Mouse (Mus musculus) CH12.LX (cell line): ENCODE measurements at regions not wholly inside any gene's neighbourhood (a gene's known extent, or its start where the extent isn't known, plus 50 kb on each side); places are given as distances from the start of the nearest gene placed in this dataset.

Experiments used
- DNase-seq: peaks from one replicate; pipeline ENCODE4 v3.0.0-alpha.2; 2013; ENCODE audit errors: extremely low read depth
- H3K27ac ChIP-seq: 2 replicates; pipeline ENCODE4 v1.5.1; 2012; ENCODE audit warnings: low read depth, mild to moderate bottlenecking, control low read depth, moderate library complexity; ENCODE audit not compliant: insufficient read depth
- H3K27me3 ChIP-seq: replicated peaks from 2 replicates; pipeline ENCODE3; 2012; ENCODE audit warnings: inconsistent platforms
- H3K36me3 ChIP-seq, 2 experiments: replicated peaks in 1 of 2; 2 replicates each; pipeline versions ENCODE3 to v1.6.1; 2012; ENCODE audit warnings: inconsistent platforms in 1 of 2, low read length in 1 of 2, mild to moderate bottlenecking in 1 of 2, mixed read lengths in 1 of 2, moderate library complexity in 1 of 2; ENCODE audit not compliant: control insufficient read depth in 1 of 2, insufficient read depth in 1 of 2
- H3K4me1 ChIP-seq, 2 experiments: 2 replicates each; pipeline ENCODE4 v1.6.1; 2012; ENCODE audit warnings: inconsistent platforms in 1 of 2, moderate library complexity in 1 of 2; ENCODE audit not compliant: insufficient read depth in 2 of 2, control insufficient read depth in 1 of 2
- H3K4me2 ChIP-seq: 2 replicates; pipeline ENCODE4 v1.6.1; 2012; ENCODE audit warnings: low read depth, mild to moderate bottlenecking, control low read depth; ENCODE audit not compliant: poor library complexity, insufficient read depth, severe bottlenecking
- H3K4me3 ChIP-seq, 3 experiments: fragments of 150-350 bp in 1 of 3; sonication (generic) in 1 of 3; replicated peaks in 1 of 3; 2 replicates each; pipeline versions ENCODE3 to v1.5.1; 2011 to 2012; ENCODE audit warnings: low read depth in 2 of 3, low read length in 2 of 3, mild to moderate bottlenecking in 2 of 3, moderate library complexity in 2 of 3, control low read depth in 1 of 3, improper control_type of control experiment in 1 of 3, inconsistent platforms in 1 of 3, mixed read lengths in 1 of 3; ENCODE audit not compliant: poor library complexity in 1 of 3
- H3K79me2 ChIP-seq: replicated peaks from 2 replicates; pipeline ENCODE4 v1.6.1; 2012; ENCODE audit warnings: mild to moderate bottlenecking, moderate library complexity; ENCODE audit not compliant: control insufficient read depth, poor library complexity, insufficient read depth, severe bottlenecking; ENCODE audit errors: extremely low read depth
- H3K9ac ChIP-seq: 2 replicates; pipeline ENCODE4 v1.6.1; 2012; ENCODE audit warnings: low read depth, mild to moderate bottlenecking, control low read depth, moderate library complexity; ENCODE audit not compliant: insufficient read depth
- H3K9me3 ChIP-seq: replicated peaks from 2 replicates; pipeline ENCODE3; 2012; ENCODE audit warnings: low read length, inconsistent platforms, mixed read lengths
- BHLHE40 ChIP-seq: IDR thresholded peaks from 2 replicates; pipeline ENCODE4 v1.6.1; 2011; ENCODE audit warnings: mild to moderate bottlenecking, low read depth, low read length, improper control_type of control experiment
- CHD1 ChIP-seq: IDR thresholded peaks from 2 replicates; pipeline ENCODE4 v1.6.1; 2012; ENCODE audit warnings: low read depth, low read length, improper control_type of control experiment, inconsistent platforms
- CHD2 ChIP-seq: IDR thresholded peaks from 2 replicates; pipeline ENCODE4 v1.6.1; 2011; ENCODE audit warnings: low read length, improper control_type of control experiment
- E2F4 ChIP-seq: IDR thresholded peaks from 2 replicates; pipeline ENCODE4 v1.6.1; 2011; ENCODE audit warnings: low read depth, low read length, improper control_type of control experiment; ENCODE audit not compliant: insufficient replicate concordance
- ELF1 ChIP-seq: IDR thresholded peaks from 2 replicates; pipeline ENCODE4 v1.6.1; 2014; ENCODE audit warnings: low read depth, mild to moderate bottlenecking, inconsistent platforms, low read length, improper control_type of control experiment
- EP300 ChIP-seq: IDR thresholded peaks from 2 replicates; pipeline ENCODE4 v1.6.1; 2011; ENCODE audit warnings: low read length, improper control_type of control experiment
- ETS1 ChIP-seq: conservative IDR thresholded peaks from 2 replicates; pipeline ENCODE4 v1.6.1; 2012; ENCODE audit warnings: low read depth, mild to moderate bottlenecking, inconsistent platforms, low read length, improper control_type of control experiment, moderate library complexity
- HCFC1 ChIP-seq: IDR thresholded peaks from 2 replicates; pipeline ENCODE4 v1.6.1; 2012; ENCODE audit warnings: low read depth, mild to moderate bottlenecking, inconsistent platforms, low read length, improper control_type of control experiment
- KAT2A ChIP-seq: IDR thresholded peaks from 2 replicates; pipeline ENCODE4 v1.6.1; 2012; ENCODE audit warnings: low read length, improper control_type of control experiment, inconsistent platforms; ENCODE audit not compliant: insufficient replicate concordance
- MAFK ChIP-seq: IDR thresholded peaks from 2 replicates; pipeline ENCODE4 v1.6.1; 2011; ENCODE audit warnings: low read length, improper control_type of control experiment; ENCODE audit not compliant: insufficient replicate concordance
- MAZ ChIP-seq: IDR thresholded peaks from 2 replicates; pipeline ENCODE4 v1.6.1; 2012; ENCODE audit warnings: low read depth, mild to moderate bottlenecking, inconsistent platforms, low read length, improper control_type of control experiment, moderate library complexity
- MEF2A ChIP-seq: IDR thresholded peaks from 2 replicates; pipeline ENCODE4 v1.6.1; 2014; ENCODE audit warnings: low read depth, mild to moderate bottlenecking, inconsistent platforms, low read length, improper control_type of control experiment, borderline replicate concordance
- MYC ChIP-seq: IDR thresholded peaks from 2 replicates; pipeline ENCODE4 v1.6.1; 2011; ENCODE audit warnings: low read depth, mild to moderate bottlenecking, improper control_type of control experiment, low read length
- NELFE ChIP-seq: IDR thresholded peaks from 2 replicates; pipeline ENCODE4 v1.6.1; 2011; ENCODE audit warnings: low read depth, low read length, improper control_type of control experiment
- NRF1 ChIP-seq: IDR thresholded peaks from 2 replicates; pipeline ENCODE4 v1.6.1; 2014; ENCODE audit warnings: low read depth, mild to moderate bottlenecking, inconsistent platforms, low read length, improper control_type of control experiment, moderate library complexity
- POLR2A ChIP-seq: IDR thresholded peaks from 2 replicates; pipeline ENCODE4 v1.6.1; 2011; ENCODE audit warnings: low read depth, mild to moderate bottlenecking, improper control_type of control experiment, low read length
- POLR2AphosphoS2 ChIP-seq: IDR thresholded peaks from 2 replicates; pipeline ENCODE4 v1.6.1; 2011; ENCODE audit warnings: low read depth, low read length, improper control_type of control experiment
- RAD21 ChIP-seq: IDR thresholded peaks from 2 replicates; pipeline ENCODE4 v1.6.1; 2011; ENCODE audit warnings: low read depth, mild to moderate bottlenecking, low read length, improper control_type of control experiment, moderate library complexity
- RCOR1 ChIP-seq: conservative IDR thresholded peaks from 2 replicates; pipeline ENCODE4 v1.6.1; 2012; ENCODE audit warnings: low read depth, mild to moderate bottlenecking, inconsistent platforms, low read length, improper control_type of control experiment
- SIN3A ChIP-seq: IDR thresholded peaks from 2 replicates; pipeline ENCODE4 v1.6.1; 2012; ENCODE audit warnings: low read length, improper control_type of control experiment, inconsistent platforms
- SMC3 ChIP-seq: IDR thresholded peaks from 2 replicates; pipeline ENCODE4 v1.6.1; 2011; ENCODE audit warnings: low read depth, low read length, improper control_type of control experiment
- TBP ChIP-seq: conservative IDR thresholded peaks from 2 replicates; pipeline ENCODE4 v1.6.1; 2011; ENCODE audit warnings: low read depth, low read length, improper control_type of control experiment
- TCF12 ChIP-seq: IDR thresholded peaks from 2 replicates; pipeline ENCODE4 v1.6.1; 2014; ENCODE audit warnings: low read depth, mild to moderate bottlenecking, inconsistent platforms, low read length, improper control_type of control experiment
- USF1 ChIP-seq: IDR thresholded peaks from 2 replicates; pipeline ENCODE4 v1.6.1; 2014; ENCODE audit warnings: low read depth, mild to moderate bottlenecking, inconsistent platforms, low read length, improper control_type of control experiment
- ZC3H11A ChIP-seq: IDR thresholded peaks from 2 replicates; pipeline ENCODE4 v1.6.1; 2012; ENCODE audit warnings: low read depth, mild to moderate bottlenecking, inconsistent platforms, low read length, improper control_type of control experiment
- ZKSCAN1 ChIP-seq: IDR thresholded peaks from 2 replicates; pipeline ENCODE4 v1.6.1; 2012; ENCODE audit warnings: low read depth, inconsistent platforms, low read length, improper control_type of control experiment, borderline replicate concordance
- dilution Hi-C: fragments of 300-500 bp; cut with MboI; formaldehyde crosslinking; loops from 2 replicates; pipeline ENCODE4 v1.14.3; 2020; ENCODE audit warnings: low sequenced_read_pairs; ENCODE audit not compliant: extremely low pct_unique_long_range_greater_than_20kb, extremely low pct_ligation_motif_present
- in situ Hi-C: fragments of 300-500 bp; cut with MboI; formaldehyde crosslinking; loops from 3 replicates; pipeline ENCODE4 v1.14.3; 2019; ENCODE audit warnings: low sequenced_read_pairs, low pct_ligation_motif_present, low pct_unique_long_range_greater_than_20kb, mixed read lengths

DNA sequence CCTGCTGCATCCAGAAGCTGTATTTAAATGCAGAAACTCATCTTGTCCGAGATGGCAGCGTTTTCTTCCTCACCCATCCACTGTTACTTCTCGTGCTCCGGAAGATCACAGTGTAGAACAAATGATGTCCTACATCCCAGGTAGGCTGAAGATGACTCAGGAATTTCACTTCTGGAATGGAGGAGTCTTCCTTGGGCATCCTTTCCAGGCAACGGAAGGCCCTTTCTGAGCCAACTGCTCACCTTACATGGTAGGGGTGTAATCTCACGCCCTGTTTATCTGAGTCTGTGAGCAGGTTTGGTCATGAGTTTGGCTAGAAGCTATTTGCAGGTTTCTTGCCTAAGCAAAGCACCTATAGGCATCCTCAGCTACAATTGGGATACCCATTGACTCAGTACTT lies 176.9 kb downstream of the Gm19410 start (continued):
- TF ChIP-seq NRF1 = no peak
- TF ChIP-seq ELF1 = no peak
- no peak for TF ChIP-seq SIN3A

DNA sequence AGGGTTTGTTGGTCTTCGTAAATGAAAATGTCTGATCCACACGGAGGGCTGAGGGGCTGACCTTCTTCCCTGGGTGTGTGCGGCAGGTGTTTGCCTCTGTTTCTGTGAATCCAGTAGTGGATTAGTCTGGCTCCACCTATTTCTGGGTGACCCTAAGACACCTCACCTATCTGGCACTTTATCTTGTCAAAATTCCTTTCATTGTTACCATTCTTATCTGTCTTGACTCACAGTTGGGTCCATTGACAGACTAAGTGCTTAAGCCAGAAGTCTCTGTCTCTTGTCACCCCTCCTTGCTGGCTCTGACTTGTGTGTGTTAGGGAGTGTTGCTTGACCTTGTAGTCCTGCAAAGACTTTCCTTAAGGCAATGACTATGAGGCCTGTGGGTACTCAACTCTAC lies 178.1 kb downstream of the Gm19410 start:
- no peak overlapping the region for H3K27ac ChIP-seq
- dilution Hi-C loops = no loop called here
- DNase-seq = no peak

DNA sequence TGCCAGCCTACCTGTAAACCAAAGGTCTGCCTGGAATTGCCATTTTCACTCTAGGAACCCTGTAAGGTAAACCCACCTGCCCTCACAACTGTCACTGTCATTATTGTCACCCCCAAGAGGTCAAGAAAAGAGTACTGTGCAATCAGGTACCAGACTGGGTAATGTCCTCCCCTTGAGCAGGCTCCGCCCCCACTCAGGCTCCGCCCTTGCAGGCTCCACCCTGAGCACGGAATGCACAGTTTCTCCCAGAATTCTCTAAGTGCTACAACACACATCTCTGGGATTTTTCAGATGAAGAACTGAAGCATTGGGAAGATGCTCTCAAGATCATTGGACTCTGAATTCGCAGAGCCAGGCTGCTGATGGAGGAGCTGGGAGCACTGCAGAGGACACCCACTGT lies 178.9 kb downstream of the Gm19410 start:
- no peaks in the 10 kb centered on the region for H3K27me3 ChIP-seq
- no peak overlapping the region for H3K27ac ChIP-seq
- no peaks in the 10 kb centered on the region for H3K4me1 ChIP-seq
- TF ChIP-seq MAZ (no peak), ZC3H11A (no peak), CHD1 (no peak), ETS1 (no peak), NRF1 (no peak), BHLHE40 (no peak), RAD21 (no peak), ZKSCAN1 (no peak), MAFK (no peak), MYC (no peak), KAT2A (no peak), SMC3 (no peak), TBP (no peak), E2F4 (no peak), RCOR1 (no peak), POLR2A (no peak), NELFE (no peak), POLR2AphosphoS2 (no peak), CHD2 (no peak)
- no peak overlapping the region for H3K9ac ChIP-seq
- H3K9me3 ChIP-seq = no peaks in the 10 kb centered on the region
- H3K4me2 ChIP-seq = no peak overlapping the region
- H3K79me2 ChIP-seq = no peaks in the 10 kb centered on the region
- H3K4me3 ChIP-seq = no peak overlapping the region
- dilution Hi-C loops (no loop called here), in situ Hi-C loops (no loop called here)
- no peak for DNase-seq
- no peaks in the 10 kb centered on the region for H3K36me3 ChIP-seq

More for the DNA sequence above, 178.1 kb downstream of the Gm19410 start:
- Histone ChIP-seq H3K9me3 (no peaks in the 10 kb centered on the region), H3K4me1 (no peaks in the 10 kb centered on the region), H3K4me2 (no peak overlapping the region), H3K79me2 (no peaks in the 10 kb centered on the region), H3K4me3 (no peak overlapping the region), H3K36me3 (no peaks in the 10 kb centered on the region), H3K9ac (no peak overlapping the region), H3K27me3 (no peaks in the 10 kb centered on the region)
- in situ Hi-C loops = no loop called here
- no peak for TF ChIP-seq CHD1
- no peak for TF ChIP-seq ETS1
- no peak for TF ChIP-seq POLR2A
- no peak for TF ChIP-seq KAT2A
- no peak for TF ChIP-seq BHLHE40
- TF ChIP-seq SMC3 = no peak
- TF ChIP-seq TCF12 = no peak
- TF ChIP-seq USF1 = no peak
- TF ChIP-seq ZKSCAN1 = no peak
- TF ChIP-seq EP300 = no peak
- no peak for TF ChIP-seq NRF1
- no peak for TF ChIP-seq MAZ
- TF ChIP-seq MYC = no peak
- TF ChIP-seq RAD21 = no peak
- no peak for TF ChIP-seq RCOR1
- no peak for TF ChIP-seq CHD2
- no peak for TF ChIP-seq MEF2A
- TF ChIP-seq HCFC1 = no peak
